Mouse (Mus musculus) G1E (cell line): ENCODE data around the gene Cdk12.

ENCODE experiments used
- CTCF ChIP-seq: IDR thresholded peaks from 2 replicates; pipeline ENCODE4 v1.5.1; 2012; ENCODE audit warnings: low read depth, low read length, inconsistent platforms, mixed read lengths
- GATA1 ChIP-seq: IDR thresholded peaks from 2 replicates; pipeline ENCODE4 v1.6.1; 2012; ENCODE audit warnings: borderline replicate concordance, low read length, inconsistent platforms, mixed read lengths

GRCm38 (mm10) chr11:98326741-98327135, 123.9 kb downstream of the Cdk12 start:
- TF ChIP-seq CTCF (no peak), GATA1 (no peak)
